ENCODE assay signal across 22 mouse cellular contexts in the genomic region with DNA sequence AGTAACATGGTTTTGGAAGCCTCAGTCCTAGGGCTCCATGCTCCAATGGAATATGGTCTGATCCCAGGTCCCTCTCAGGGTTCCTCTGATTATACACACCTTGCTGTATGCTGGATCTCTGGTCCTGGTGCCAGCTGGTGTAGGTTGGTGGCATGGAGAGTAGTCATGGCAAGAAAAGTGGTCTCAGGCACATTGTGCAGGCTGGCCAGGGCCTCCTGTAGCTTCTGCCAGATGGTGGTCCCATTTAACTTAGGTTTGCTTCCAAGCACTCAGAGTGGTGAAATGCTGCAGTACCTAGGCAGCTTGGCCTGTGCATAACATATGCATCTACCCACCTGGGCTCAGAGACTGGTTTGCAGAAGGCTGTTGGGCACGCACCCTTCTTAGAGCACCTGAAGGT. TPM values are rescaled to one million over a fixed set of nuclear protein-coding genes. Genes with fewer than 3 reads are reported as not detected.
DNase-seq lines count a peak whose midpoint lies in the region; ATAC-seq lines count a peak whose summit lies in the region.
"Had no signal": no experiment of that assay in that cellular context is flagged by ENCODE, and none has a peak within 500 bp of the region (broad histone marks: within the 10 kb centered on the region; RNA-seq: fewer than 3 reads in every experiment).

No protein-coding gene starts in this region.

- H3K4me1 ChIP-seq in forebrain, embryonic 10.5 days, result peaks cover 23% of the 10 kb centered on the region

- H3K27me3 ChIP-seq in forebrain, embryonic 10.5 days (ENCODE audit: poor library complexity, severe bottlenecking), result no peaks in the 10 kb centered on the region
- H3K27me3 ChIP-seq: embryonic facial prominence, embryonic 15.5 days; forebrain, embryonic 15.5 days; heart, embryonic 13.5 days; hindbrain, embryonic 15.5 days had no signal

- peaks cover 62% of the 10 kb centered on the region for H3K36me3 ChIP-seq in forebrain, embryonic 10.5 days (replicated peaks)

- H3K27ac ChIP-seq in forebrain, embryonic 10.5 days, result no peak overlapping the region
- H3K27ac ChIP-seq: embryonic facial prominence, embryonic 15.5 days; forebrain, embryonic 15.5 days; heart, embryonic 13.5 days; hindbrain, embryonic 15.5 days had no signal

- H3K4me3 ChIP-seq in forebrain, embryonic 10.5 days, result no peak overlapping the region
- H3K4me3 ChIP-seq: embryonic facial prominence, embryonic 15.5 days; erythroblast, embryonic 14.5 days; forebrain, embryonic 15.5 days; heart, embryonic 13.5 days; hindbrain, embryonic 15.5 days had no signal

- ATAC-seq in cerebellum, adult (ENCODE audit: insufficient number of reproducible peaks, low FRiP score, low TSS enrichment), result peak; percentile 78
- ATAC-seq: CD4-positive, CD25-positive, alpha-beta regulatory T cell, adult 4 months; forebrain, embryonic 15.5 days; intestine, embryonic 16.5 days had no signal

- 96% methylated on average over 1 of the region's 1 CpGs for WGBS in forebrain, embryonic 10.5 days

- DNase-seq in cerebellum, postnatal 4 days (ENCODE audit: low spot score in 2 of 2), result no peak
- peak; percentile 90 for DNase-seq in cerebellum, adult 11-12 months
- DNase-seq in cerebellum, adult 9-10 months, result peak; percentile 91
- peak; percentile 80 to 83 for DNase-seq in cerebellum, postnatal 25 days
- DNase-seq in ovary, postnatal 10 days (ENCODE audit: low spot score), result no peak
- DNase-seq in forebrain, embryonic 10.5 days (ENCODE audit: extremely low spot score, low spot score), result no peak
- no peak for DNase-seq in layer of hippocampus, postnatal 36 days
- DNase-seq: adrenal gland, adult 8-10 months; adrenal gland, postnatal 36 days; B cell, adult 2 months; gastrocnemius, postnatal 10 days; heart, postnatal 36 days; kidney, adult 2 months had no signal

- H3K9me3 ChIP-seq in forebrain, embryonic 10.5 days, result no peaks in the 10 kb centered on the region
- H3K9me3 ChIP-seq: embryonic facial prominence, embryonic 15.5 days; forebrain, embryonic 15.5 days; G1E; heart, embryonic 13.5 days; hindbrain, embryonic 15.5 days had no signal

RNA-seq across cellular contexts. Expression of a gene that starts 3.4 kb away (rescaled TPM):
- polyA plus RNA-seq in forebrain, embryonic 10.5 days (2016; fragmentation: Nextera tagmentation; extraction: Ambion mirVana), result 245 and 249 TPM in 2 replicates
- 100 to 1,000 TPM; 120 to 137 TPM for total RNA-seq in layer of hippocampus, postnatal 36 days (2021)

RNA-seq across cellular contexts. Expression of a gene that starts 35.3 kb away (rescaled TPM):
- 3.1 and 3.4 TPM in 2 replicates for polyA plus RNA-seq in forebrain, embryonic 10.5 days (2016; fragmentation: Nextera tagmentation; extraction: Ambion mirVana)
- total RNA-seq in layer of hippocampus, postnatal 36 days (2021), result 100 to 1,000 TPM; 195 to 200 TPM
- polyA plus RNA-seq: G1E had no signal

RNA-seq across cellular contexts. Expression of a gene that starts 54.1 kb away (rescaled TPM):
- 59.1 and 61.4 TPM in 2 replicates for polyA plus RNA-seq in forebrain, embryonic 10.5 days (2016; fragmentation: Nextera tagmentation; extraction: Ambion mirVana)
- total RNA-seq in layer of hippocampus, postnatal 36 days (2021), result 10 to 100 TPM; 34.0 to 44.0 TPM

RNA-seq across cellular contexts. Expression of a gene that starts 54.2 kb away (rescaled TPM):
- 201 and 203 TPM in 2 replicates for polyA plus RNA-seq in forebrain, embryonic 10.5 days (2016; fragmentation: Nextera tagmentation; extraction: Ambion mirVana)
- total RNA-seq in layer of hippocampus, postnatal 36 days (2021), result 100 to 1,000 TPM; 228 to 253 TPM

Comparison
In these comparisons a context has a peak if more than half of its experiments do, and no peak if none do; other contexts are left out.
1. DNase-seq: peak in cerebellum, adult 11-12 months (single experiment), cerebellum, adult 9-10 months (single experiment) and cerebellum, postnatal 25 days (2 of 2); none in cerebellum, postnatal 4 days (0 of 2), ovary, postnatal 10 days (single experiment), forebrain, embryonic 10.5 days (single experiment) and layer of hippocampus, postnatal 36 days (0 of 2).